8 mouse cellular contexts compared by ENCODE assay signal in the genomic region with DNA sequence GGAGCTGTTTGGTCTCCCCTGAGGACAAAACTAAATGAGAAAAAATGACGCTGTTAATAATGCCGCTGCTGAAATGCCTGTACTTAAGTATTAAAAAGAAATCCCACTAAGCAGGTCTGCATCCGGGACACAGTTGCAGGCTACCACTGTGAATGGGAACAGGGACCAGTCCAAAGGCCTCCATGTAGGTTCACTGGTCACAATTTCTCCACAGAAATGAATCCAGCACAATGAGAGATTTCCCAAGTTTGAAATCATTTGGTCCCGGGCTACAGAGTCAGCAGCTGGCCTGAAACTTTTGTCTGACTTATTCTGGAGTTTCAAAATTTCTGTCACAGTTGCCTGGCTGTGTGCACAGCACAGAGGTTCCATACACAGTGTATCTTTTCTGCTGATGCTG.
DNase-seq lines count a peak whose midpoint lies in the region; ATAC-seq and TF ChIP-seq lines count a peak whose summit lies in the region.

No protein-coding gene starts in this region.

- no peak for TF ChIP-seq CTCF in layer of hippocampus, adult 2 months (conservative IDR thresholded peaks at IDR 0.05)

- intact Hi-C loops in left cerebral cortex, postnatal 4 days (cut with DNase I) = loop anchor here (5.0 to 10.0 kb wide), 4 partner anchors 78 to 425 kb away; no protein-coding TSS in a partner anchor

- DNase-seq in layer of hippocampus, adult 2 months (ENCODE audit: low spot score in 2 of 2) = no peak
- DNase-seq in layer of hippocampus, adult 18-20 months (ENCODE audit: low spot score in 2 of 2) = no peak
- no peak for DNase-seq in forebrain, embryonic 14.5 days (ENCODE audit: low spot score)
- DNase-seq in limb, embryonic 10.5 days (ENCODE audit: low spot score) = no peak
- no peak for DNase-seq in cerebellum, adult 11-12 months
- no peak for DNase-seq in natural killer cell, adult 2 months (ENCODE audit: low spot score in 2 of 2)
- no peak for DNase-seq in left cerebral cortex, postnatal 4 days

- peaks cover 2% of the 10 kb centered on the region; the same call in 1 of the 2 replicates for H3K4me1 ChIP-seq in forebrain, embryonic 14.5 days (ENCODE audit: control insufficient read depth, insufficient read depth, low read length)
- peaks cover 67% of the 10 kb centered on the region for H3K4me1 ChIP-seq in limb, embryonic 10.5 days
- H3K4me1 ChIP-seq in neural tube, embryonic 15.5 days = peaks cover 37% of the 10 kb centered on the region

- H3K4me2 ChIP-seq in forebrain, embryonic 14.5 days (ENCODE audit: low read length) = peak overlapping the region; percentile 85
- peak overlapping the region; percentile 93 for H3K4me2 ChIP-seq in neural tube, embryonic 15.5 days

- no peaks in the 10 kb centered on the region for H3K9me3 ChIP-seq in forebrain, embryonic 14.5 days (replicated peaks; ENCODE audit: control insufficient read depth, low read length)
- H3K9me3 ChIP-seq in limb, embryonic 10.5 days (replicated peaks) = no peaks in the 10 kb centered on the region
- H3K9me3 ChIP-seq in neural tube, embryonic 15.5 days (replicated peaks) = no peaks in the 10 kb centered on the region

- H3K9ac ChIP-seq in forebrain, embryonic 14.5 days (ENCODE audit: low read length) = peak overlapping the region; percentile 98
- peak overlapping the region; percentile 32; the same call in 1 of the 2 replicates for H3K9ac ChIP-seq in neural tube, embryonic 15.5 days (replicated peaks)

- 4% methylated on average over 4 of the region's 4 CpGs for WGBS in forebrain, embryonic 14.5 days
- 32% methylated on average over 4 of the region's 4 CpGs for WGBS in limb, embryonic 10.5 days
- 12% methylated on average over 4 of the region's 4 CpGs for WGBS in neural tube, embryonic 15.5 days

- H3K4me3 ChIP-seq in layer of hippocampus, adult 2 months = peak overlapping the region; percentile 95
- H3K4me3 ChIP-seq in forebrain, embryonic 14.5 days (ENCODE audit: low read depth, low read length) = peak overlapping the region; percentile 91
- no peak overlapping the region for H3K4me3 ChIP-seq in limb, embryonic 10.5 days
- H3K4me3 ChIP-seq in neural tube, embryonic 15.5 days (replicated peaks) = peak overlapping the region; percentile 73

- no peaks in the 10 kb centered on the region for H3K27me3 ChIP-seq in forebrain, embryonic 14.5 days (replicated peaks; ENCODE audit: control insufficient read depth, insufficient read depth, low read length)
- no peaks in the 10 kb centered on the region for H3K27me3 ChIP-seq in limb, embryonic 10.5 days (ENCODE audit: low read depth, poor library complexity, severe bottlenecking)
- no peaks in the 10 kb centered on the region for H3K27me3 ChIP-seq in neural tube, embryonic 15.5 days (replicated peaks)

- ATAC-seq in forebrain, embryonic 14.5 days = no peak
- no peak for ATAC-seq in neural tube, embryonic 15.5 days (ENCODE audit: low FRiP score)

- no peaks in the 10 kb centered on the region for H3K36me3 ChIP-seq in forebrain, embryonic 14.5 days (ENCODE audit: control insufficient read depth, insufficient read depth, low read length)
- H3K36me3 ChIP-seq in limb, embryonic 10.5 days = no peaks in the 10 kb centered on the region
- no peaks in the 10 kb centered on the region for H3K36me3 ChIP-seq in neural tube, embryonic 15.5 days

- H3K27ac ChIP-seq in layer of hippocampus, adult 2 months = peak overlapping the region; percentile 98
- H3K27ac ChIP-seq in forebrain, embryonic 14.5 days (ENCODE audit: low read depth, low read length) = peak overlapping the region; percentile 100
- peak overlapping the region; percentile 31; the same call in 1 of the 2 replicates for H3K27ac ChIP-seq in limb, embryonic 10.5 days
- peak overlapping the region; percentile 65 for H3K27ac ChIP-seq in neural tube, embryonic 15.5 days (replicated peaks)

Comparison
In these comparisons a context has a peak if more than half of its experiments do, and no peak if none do; other contexts are left out.
1. H3K27ac ChIP-seq: peak in every context shown above with its lines; median percentile 100 in forebrain, embryonic 14.5 days; 98 in layer of hippocampus, adult 2 months; 65 in neural tube, embryonic 15.5 days; 31 in limb, embryonic 10.5 days.